In the genomic region with DNA sequence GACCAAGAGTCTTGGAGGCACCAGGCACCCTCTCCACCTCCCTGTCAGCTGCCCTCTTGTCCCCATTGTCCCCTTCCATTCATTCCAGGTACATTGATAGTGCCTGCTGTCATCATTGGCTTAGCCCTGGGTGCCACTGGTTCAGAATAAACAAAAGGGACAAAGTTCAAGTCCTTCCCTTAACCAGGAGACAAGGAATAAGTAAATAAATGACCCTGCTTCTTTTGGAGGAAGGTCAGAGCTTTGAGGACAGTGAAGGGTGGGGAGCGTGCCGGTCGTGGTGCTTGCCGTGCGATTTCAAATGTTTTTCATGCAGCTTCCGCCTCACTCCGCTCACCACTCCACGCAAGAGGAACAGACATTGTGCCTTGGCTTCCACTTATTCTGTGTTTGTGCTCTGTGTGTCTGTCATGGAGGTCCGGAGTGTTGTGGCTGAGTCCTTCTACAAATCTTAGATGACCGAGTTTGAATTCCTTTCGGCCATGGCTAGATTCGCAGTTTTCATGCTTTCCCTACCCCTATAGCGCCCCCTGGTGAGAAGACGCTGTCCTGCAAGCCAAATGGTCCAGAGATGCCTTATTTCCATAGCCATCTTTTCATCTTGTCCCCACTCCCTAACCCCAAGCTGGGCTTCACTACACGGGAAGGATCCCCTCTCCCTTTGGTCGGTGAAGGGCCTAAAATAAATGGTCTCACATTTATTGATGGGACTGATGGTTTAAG, we compare ENCODE assay signal across 7 mouse cellular contexts. TPM values are rescaled to one million over a fixed set of nuclear protein-coding genes. Genes with fewer than 3 reads are reported as not detected.
DNase-seq lines count a peak whose midpoint lies in the region; ATAC-seq lines count a peak whose summit lies in the region.

No protein-coding gene starts in this region.

- peak; percentile 39; the same call in 1 of the 2 replicates for ATAC-seq in frontal cortex, adult (ENCODE audit: low TSS enrichment)
- peak; percentile 51 to 61; a peak in 3 of 4 replicates for ATAC-seq in hematopoietic stem cell, adult 5-6 weeks (replicated peaks in 1 of 2; ENCODE audit: insufficient read depth in 1 of 2, low FRiP score in 2 of 2, low TSS enrichment in 1 of 2, low read depth in 1 of 2, poor library complexity in 2 of 2, severe bottlenecking in 2 of 2)
- peak; percentile 81 for ATAC-seq in megakaryocyte, adult 5-6 weeks (ENCODE audit: poor library complexity, severe bottlenecking)

- DNase-seq in NIH3T3 (ENCODE audit: low read depth) = peak; percentile 88
- peak; percentile 78 for DNase-seq in c-Kit-positive CD71-negative TER-119-negative erythroid progenitor cells, embryonic 14.5 days (ENCODE audit: low read depth)
- DNase-seq in layer of hippocampus, postnatal 36 days = peak; percentile 78 to 83
- DNase-seq in spleen, postnatal 10 days (ENCODE audit: low spot score in 2 of 2) = peak; percentile 91 to 93

RNA-seq across cellular contexts. Expression of a gene that starts 6.2 kb away (rescaled TPM):
- total RNA-seq in hematopoietic stem cell, adult 5-6 weeks (2017) = 13.2 and 14.3 TPM in 2 replicates
- total RNA-seq in layer of hippocampus, postnatal 36 days (2021) = 10 to 100 TPM; 23.2 to 24.4 TPM
- total RNA-seq in megakaryocyte, adult 5-6 weeks (2015) = 11.4 and 14.9 TPM in 2 replicates
- total RNA-seq in megakaryocyte, adult 5-6 weeks (2017) = 12.2 and 13.2 TPM in 2 replicates

RNA-seq across cellular contexts. Expression of a gene that starts 46.5 kb away (rescaled TPM):
- total RNA-seq in hematopoietic stem cell, adult 5-6 weeks (2017) = 42.5 and 49.4 TPM in 2 replicates
- total RNA-seq in layer of hippocampus, postnatal 36 days (2021) = 100 to 1,000 TPM; 100 to 106 TPM
- 20.0 and 27.1 TPM in 2 replicates for total RNA-seq in megakaryocyte, adult 5-6 weeks (2015)
- 35.9 and 36.0 TPM in 2 replicates for total RNA-seq in megakaryocyte, adult 5-6 weeks (2017)

RNA-seq across cellular contexts. Expression of a gene that starts 54.3 kb away (rescaled TPM):
- 300 and 329 TPM in 2 replicates for total RNA-seq in hematopoietic stem cell, adult 5-6 weeks (2017)
- total RNA-seq in layer of hippocampus, postnatal 36 days (2021) = 100 to 1,000 TPM; 585 to 626 TPM
- total RNA-seq in megakaryocyte, adult 5-6 weeks (2015) = 194 and 201 TPM in 2 replicates
- total RNA-seq in megakaryocyte, adult 5-6 weeks (2017) = 227 and 275 TPM in 2 replicates

Comparison
In these comparisons a context has a peak if more than half of its experiments do, and no peak if none do; other contexts are left out.
1. Peak in every context shown above with its lines: DNase-seq and ATAC-seq.